Mouse (Mus musculus) urinary bladder, postnatal 4 days (tissue): ENCODE results near the gene Fam204a.

Experiments used
- DNase-seq, 2 experiments: peaks; one replicate each; pipeline ENCODE4 v3.0.0; 2021 to 2022; ENCODE audit warnings: low spot score in 2 of 2

Gene Fam204a

DNA sequence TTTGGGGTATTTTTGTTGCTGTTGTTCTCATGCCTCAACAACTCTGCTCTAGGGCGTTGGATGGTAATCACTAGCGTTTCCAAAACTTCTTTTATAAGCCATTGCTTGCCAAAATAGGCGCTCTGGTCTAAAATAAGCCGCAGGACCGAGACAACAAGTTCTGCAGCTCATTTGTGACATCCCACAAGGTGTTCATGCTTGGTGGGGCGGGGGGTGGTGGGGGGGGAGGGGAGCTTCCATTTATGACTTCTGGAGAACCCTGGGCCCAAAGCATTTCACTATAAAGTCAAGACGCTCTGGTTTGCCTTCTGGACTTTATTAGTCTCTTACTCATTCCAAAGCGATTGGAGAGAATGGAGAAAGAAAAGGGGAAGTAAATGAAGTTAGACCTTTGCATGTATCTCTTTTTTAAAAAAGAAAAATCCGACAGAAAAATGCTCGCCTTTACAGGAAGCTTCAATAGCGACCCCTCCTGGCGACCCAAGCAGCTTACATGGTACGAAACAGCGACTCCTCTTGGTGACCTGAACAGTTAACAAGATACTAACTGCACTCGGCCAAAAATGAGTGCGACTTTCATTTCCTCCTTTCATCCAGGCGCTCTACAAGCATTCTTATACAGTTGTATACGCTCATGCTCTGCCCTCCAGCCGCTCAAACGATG lies 65.8 kb downstream of the Fam204a start:
- no peak for DNase-seq

DNA sequence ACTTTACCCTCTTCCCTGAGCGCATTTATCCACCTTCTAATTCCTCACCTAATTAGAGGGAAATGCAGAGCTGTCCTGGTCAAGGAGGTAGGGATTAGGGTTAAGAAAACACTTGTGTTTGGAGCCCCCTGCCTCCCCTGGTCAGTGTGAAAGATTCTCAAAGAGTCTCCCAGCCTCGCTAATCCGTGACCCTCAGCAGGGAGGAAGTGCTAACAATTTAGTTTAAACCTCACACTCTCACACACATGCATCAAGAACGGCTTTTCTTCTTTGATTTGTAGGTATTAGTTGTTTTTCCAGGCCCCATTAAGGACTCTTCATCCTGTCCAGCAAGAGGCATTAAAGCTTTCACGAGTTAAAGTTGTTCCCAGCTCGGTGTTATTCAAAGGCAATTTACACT lies 66.7 kb downstream of the Fam204a start:
- DNase-seq: no peak

DNA sequence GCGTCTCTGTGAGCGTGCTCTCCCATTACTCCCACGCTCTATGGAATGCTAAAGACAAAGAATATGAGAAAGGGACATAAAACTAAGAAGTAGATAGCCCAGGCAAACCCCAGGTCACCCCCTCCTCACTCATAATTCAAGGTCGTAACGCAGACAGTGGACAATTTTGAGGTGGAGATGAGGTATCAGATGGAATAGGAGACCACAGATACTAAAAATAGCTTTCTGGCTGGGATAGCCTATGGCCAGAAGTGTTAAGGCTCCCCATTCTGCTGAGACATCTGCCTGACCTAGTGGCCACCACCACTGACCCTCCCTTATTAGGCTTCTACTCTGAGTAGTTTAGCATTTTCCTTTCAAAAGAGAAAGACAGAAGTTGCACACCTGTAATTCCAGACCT lies 71.2 kb downstream of the Fam204a start:
- DNase-seq: no peak

DNA sequence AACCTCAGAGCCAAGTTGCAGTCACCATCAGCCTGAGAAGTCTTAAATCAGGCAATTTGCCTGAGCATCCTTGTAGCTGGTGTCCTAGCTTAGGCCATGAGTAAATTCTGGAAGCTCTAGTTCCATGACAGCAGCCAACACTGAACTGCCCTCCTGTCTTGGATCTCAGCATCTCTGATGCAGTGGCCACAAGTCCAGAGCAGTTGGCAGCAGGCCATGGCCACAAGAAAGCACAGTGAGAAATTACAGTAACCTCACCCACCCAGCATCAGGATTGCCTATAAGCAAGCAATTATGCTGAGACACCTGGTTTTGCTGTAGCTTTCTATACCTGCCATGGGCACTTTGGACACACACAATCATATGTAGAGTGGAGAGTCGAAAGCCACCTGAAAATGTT lies 73.4 kb downstream of the Fam204a start:
- DNase-seq: no peak

DNA sequence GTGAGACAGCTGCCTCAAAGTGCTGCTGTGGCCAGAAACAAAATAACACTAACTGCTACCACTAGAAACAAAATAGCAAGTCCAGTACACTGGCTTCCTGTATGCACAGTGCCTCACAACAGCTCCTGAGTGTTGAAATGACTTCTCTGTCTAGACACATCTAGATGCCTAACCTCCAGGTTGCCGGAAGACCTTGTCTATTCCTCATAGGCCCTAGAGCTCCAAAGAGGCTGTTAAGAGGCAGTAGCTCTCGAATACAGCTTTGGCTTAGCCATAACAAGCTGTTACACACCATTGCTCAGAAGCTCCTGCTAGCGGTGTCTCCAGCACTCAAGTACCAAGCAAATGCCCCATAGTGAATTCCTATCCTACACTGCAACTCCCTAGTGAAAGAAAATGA lies 76.4 kb downstream of the Fam204a start:
- DNase-seq: no peak

DNA sequence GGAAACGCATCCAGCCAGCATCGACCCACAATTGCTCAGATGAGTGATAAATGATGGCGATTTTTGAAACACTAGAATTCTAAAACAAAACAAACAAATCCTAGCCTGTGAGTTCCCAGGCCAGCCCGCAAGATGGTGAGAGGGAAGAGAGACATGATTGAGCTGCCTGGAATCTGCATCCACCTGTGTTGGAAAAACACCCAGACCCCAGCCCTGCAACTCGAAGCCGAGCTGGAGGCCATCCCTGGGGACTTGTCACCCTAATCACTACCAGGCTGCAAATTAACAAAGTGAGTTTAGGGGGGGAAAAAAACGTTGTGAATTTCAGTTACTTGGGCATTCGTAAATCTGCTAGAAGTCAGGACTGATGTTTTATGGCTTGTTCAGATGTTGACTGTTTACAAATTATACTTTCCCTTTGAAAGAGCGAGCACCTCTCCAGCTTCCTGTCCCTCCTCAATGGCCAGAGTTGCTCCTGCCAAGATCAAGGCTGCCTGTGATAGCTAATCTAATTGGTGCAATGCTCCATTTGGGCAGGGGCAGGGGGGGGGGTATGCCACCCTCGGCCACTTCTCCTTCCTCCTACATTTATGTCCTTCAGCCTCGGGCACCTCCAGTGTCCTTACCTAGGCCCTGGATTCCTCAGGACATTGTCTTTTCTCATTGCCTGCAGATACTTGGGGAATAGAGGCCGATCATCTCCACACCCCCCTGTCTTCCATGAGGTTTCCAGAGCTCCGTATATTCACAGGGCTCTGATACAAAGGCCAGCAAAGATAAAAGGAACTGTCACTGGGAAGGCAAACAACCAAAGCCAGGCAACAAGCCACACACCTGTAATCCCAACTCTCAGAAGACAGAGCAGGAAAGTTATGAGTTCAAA lies 77.2 kb downstream of the Fam204a start:
- DNase-seq: no peak
